Mouse (Mus musculus) layer of hippocampus, postnatal 14 days (tissue): Measurements from ENCODE around the gene Erg28. TPM values are rescaled to one million over a fixed set of nuclear protein-coding genes. Genes with fewer than 3 reads are reported as not detected.

ENCODE experiments used
- DNase-seq, 2 experiments: peaks; one replicate each; pipeline ENCODE4 v3.0.0; 2021 to 2022; ENCODE audit warnings: low spot score in 2 of 2, mixed read lengths in 1 of 2
- long read RNA-seq, 2 experiments: library from polyadenylated mRNA; stranded (forward); transcript quantifications; one replicate each; pipeline ENCODE4 v2.0.0; 2021
- total RNA-seq, 2 experiments: library from RNA; stranded (reverse); gene quantifications; 2 replicates each; pipeline ENCODE4 v1.2.3; 2021

The Erg28 gene
- total RNA-seq = 10 to 100 TPM; 62.4 to 64.4 TPM
- long read RNA-seq, experiment 1, transcript Erg28-201 (5 exons, 1,169 nt) = major isoform, 36 of 45 reads
- long read RNA-seq, experiment 1, partial matches to known transcripts = 1 of 45 reads
- long read RNA-seq, experiment 1, other reads (novel, unspliced or antisense) = 8 of 45 reads
- long read RNA-seq, experiment 2, transcript Erg28-201 (5 exons, 1,169 nt) = major isoform, 93 of 116 reads
- long read RNA-seq, experiment 2, partial matches to known transcripts = 2 of 116 reads
- long read RNA-seq, experiment 2, other reads (novel, unspliced or antisense) = 21 of 116 reads

DNA sequence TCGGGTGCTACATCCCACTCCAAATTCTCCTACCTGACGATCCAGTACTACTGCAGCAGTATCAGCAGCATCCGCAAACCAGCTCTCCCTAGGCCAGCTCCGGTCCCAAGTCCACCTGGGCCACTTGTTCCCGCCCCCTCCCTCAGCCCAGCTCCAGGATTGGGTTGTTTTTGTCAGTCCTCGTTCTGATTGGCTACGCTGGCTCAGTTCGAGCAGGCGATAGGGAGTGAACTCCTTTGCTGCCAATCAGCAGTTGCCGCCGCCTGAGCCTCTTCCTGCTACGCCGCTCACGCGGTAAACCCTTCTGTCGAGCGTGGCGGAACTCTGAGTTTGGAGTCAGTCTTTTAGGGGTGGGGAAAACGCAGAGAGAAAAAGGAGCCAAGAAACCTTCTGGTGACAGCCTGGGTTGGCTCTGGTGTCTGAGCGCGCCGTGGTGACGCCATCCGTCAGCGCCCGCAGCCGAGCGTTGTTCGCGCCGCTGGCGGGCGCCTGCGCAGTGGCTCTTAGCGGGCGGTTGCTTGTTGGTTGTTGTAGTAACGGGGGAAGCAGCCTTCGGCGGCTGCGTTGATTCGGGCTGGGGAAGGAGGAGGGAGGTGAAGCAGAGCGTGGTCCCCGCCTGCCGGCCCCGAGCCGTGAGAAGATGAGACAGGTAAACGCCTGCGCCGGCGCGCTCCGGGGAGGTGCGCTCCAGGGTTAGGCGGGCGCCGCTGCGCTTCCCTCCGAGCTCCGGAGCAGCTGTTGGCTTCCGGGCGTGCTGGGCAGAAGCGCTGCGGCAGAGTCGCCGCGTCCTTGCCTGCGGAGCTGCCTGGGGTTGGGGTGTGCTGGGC, at the start of gene Erg28, which contains the start of gene Ttll5:
Gene Erg28 (minus strand): TSS at position 113 of the 827 bp plus-strand sequence.
Gene Ttll5 (plus strand): TSS at position 222 of the 827 bp plus-strand sequence.
- peak; percentile 97 to 98 for DNase-seq

DNA sequence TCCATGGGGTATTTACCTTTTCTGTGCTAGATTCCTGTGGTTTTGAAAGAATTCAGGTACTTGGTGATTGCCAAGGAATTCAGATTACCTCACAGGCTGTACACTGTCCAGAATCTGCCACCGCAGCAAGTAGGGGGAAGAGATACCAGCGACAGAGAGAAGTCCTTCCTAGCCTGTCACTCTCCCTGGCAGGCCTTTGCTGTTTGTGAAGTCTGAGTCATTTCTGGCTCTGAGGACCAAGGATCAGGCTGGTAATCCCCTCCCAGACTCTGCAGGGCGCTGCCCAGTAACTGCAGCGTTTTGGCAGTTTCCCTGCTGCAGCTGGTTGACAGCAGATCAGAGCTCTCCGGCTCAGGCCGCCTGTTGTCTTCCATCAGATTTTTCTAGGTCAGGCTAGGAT, 45.1 kb upstream of the Erg28 start:
- peak in 1 of 2 experiments; percentile 42 for DNase-seq

DNA sequence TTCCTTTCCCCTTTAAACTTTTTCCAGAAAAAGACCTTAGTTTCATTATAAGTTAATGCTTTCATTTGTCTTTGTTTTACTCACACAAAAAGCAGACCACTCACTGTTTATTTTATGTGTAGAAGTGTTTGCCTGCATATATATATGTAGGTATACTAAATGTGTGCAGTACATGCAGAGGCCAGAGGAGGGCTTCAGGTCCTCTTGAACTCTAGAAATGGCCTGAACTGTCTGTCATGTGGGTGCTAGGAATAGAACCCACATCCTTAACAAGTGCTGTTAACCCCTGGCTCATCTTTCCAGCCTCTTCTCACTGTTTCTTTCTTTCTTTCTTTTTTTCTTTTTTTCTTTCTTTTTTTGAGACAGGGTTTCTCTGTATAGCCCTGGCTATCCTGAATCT, 42.8 kb upstream of the Erg28 start:
- DNase-seq = no peak

DNA sequence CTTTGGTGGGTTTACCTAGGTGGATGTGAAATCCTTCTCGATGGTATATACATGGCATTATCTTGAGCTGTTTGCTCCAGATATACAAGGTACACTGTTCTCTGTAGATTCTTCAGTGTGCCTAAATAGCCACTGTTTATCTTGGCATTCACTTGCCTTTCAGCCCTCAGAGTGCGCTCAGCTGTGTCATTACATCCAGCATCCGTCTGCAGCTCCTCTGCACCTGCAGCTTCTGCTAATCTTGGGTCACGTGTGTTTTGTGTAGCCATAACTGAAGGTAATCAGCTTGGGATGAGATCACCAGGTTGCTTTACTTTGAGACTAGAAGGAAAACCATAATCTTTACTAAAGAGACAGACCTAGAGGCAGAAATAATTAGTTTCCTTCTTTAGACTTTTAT, 42.3 kb upstream of the Erg28 start:
- DNase-seq = no peak

DNA sequence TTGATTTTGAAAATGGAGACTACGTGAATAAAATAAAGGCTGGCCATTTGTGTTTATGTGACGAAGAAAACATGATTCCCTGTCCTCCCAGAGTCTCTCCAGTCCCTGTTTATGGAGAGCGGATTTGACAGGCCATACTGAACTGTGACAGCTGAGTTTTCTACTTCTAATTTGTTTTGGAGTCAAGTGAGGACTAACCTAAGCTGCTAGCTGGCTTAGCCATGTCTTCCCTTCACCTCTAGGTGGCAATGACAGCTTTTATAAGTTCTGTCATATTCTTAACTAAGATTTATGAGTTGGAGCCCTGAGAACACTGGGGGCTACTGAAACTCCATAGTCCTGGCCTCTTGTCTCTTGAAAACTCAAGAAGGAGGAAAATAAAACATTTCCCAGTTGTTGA, 41.2 kb upstream of the Erg28 start:
- peak in 1 of 2 experiments; percentile 43 for DNase-seq

DNA sequence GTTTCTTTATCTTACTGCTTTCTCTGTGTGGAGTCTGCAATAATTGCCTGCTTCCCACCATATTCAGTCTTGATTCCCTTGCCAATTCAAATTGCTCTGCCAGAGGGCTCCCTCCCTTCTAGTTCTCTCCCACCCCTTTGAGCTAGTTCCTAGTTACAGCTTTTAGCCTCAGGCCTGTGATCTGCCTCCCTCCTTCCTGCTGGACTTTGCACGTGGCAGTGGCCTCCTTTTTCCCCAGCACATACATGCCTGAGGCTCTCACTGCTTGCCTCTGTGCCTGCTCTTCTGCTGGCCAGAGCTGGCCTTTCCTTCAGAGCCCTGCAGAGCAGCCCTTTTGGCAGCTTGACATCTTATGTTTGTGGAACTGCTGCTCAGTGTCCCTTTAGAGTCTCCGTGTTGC, 38.2 kb upstream of the Erg28 start:
- DNase-seq = peak in 1 of 2 experiments; percentile 20

DNA sequence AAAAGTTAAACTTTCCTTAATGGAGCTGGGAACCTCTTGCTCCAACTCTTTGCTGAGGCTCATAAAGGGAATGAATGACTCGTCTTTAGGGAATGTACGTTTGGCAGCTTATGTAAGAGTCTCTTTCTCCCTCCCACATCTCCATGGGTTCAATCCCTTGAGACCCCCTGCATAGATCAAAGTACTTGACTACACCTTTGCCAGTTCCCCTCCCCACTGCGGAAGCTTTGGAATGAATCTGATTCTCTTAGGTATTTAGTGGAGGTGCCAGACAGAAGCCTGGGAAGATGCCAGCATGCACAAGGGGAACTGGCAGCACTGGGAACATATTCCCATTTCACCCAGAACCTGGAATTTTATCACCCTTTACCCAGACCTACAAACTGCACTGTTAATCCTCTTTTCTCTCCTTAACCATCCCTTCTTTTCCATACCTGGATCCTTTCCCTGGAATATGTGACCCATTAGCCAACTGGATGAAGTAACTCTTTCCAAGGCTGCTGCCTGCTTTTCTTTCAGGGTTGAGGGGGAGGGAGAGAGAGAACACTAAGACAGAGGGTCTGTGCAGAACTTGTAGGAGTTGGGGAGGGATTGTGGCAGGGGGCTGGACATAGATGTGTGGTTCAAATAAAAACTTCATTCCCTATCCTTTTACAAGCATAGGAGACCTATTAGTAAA, 35.3 kb upstream of the Erg28 start:
- DNase-seq = peak in 1 of 2 experiments; percentile 16

DNA sequence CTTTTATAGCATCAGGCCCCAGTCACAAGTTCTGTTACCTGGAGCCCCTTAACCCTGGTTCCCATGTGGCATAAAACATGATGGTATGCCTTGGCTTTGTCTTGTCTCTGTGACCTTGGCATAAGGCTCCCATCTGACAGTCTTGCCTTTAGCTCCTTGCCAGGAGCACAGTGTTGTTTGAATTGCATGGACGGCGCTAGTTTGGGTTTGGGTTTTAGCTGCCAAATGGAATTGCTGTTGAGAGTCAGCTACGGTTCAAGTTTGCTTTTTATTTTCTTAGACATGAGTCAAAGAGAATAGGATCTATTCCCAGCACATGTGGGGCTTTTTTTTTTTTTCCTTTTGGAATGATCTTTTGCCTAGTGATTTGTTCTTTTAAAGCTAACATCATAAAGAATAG, 34.8 kb upstream of the Erg28 start:
- no peak for DNase-seq

DNA sequence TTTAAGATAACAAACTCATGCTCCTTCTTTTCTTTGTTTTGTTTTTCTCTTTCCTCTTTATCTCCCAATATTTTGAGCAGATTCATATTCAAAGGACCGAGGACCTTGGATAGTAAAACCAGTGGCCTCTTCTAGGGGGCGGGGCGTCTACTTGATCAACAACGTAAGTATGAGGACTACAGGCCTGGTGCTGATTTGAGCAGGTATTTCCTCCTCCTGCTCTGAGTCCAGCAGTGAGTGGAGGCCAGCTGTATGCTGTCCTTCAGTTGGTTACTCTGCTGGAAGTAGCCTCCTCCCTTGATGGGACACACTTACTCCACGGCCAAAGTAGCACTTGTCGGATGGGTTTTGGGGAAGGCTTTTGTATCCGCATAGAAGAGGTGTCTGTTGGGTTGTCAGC, 33.0 kb upstream of the Erg28 start:
- DNase-seq = no peak

DNA sequence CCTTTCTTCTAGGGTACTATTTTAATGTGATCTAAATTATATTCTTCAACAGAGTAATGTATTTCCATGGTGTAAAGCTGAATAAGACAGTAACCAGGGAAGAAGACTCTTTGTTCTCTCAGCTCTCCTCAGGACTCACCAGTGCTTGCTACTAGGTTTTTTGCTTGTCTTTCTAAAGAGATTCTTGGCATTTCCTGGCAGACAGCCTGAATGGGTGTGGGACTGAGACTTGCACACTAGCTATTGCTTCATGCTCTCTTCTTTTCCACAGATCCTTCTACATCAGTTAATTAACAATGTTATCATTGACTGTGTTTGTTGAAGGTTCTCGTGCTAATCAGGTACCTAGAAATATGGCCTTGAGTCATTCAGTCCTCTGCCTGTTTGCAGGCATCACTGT, 29.9 kb upstream of the Erg28 start:
- no peak for DNase-seq

DNA sequence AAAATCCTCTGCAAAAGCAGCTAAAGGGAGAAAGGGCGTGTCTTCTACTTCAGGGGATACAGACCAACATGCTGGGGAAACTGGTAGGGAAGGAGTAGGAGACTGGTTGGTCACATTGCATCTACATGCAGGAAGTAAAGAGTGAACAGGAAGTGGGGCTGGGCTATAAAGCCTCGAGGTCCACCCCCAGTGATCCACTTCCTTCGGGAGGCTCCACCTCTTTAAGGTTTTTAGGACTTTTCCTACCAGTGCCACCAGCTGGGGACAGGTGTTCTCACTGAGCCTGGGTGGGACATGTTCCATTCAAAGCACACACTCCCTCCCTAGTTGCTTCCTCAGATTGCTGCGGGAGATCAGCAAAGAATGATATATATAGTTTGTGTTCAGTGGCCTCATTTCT, 29.5 kb upstream of the Erg28 start:
- DNase-seq = no peak

DNA sequence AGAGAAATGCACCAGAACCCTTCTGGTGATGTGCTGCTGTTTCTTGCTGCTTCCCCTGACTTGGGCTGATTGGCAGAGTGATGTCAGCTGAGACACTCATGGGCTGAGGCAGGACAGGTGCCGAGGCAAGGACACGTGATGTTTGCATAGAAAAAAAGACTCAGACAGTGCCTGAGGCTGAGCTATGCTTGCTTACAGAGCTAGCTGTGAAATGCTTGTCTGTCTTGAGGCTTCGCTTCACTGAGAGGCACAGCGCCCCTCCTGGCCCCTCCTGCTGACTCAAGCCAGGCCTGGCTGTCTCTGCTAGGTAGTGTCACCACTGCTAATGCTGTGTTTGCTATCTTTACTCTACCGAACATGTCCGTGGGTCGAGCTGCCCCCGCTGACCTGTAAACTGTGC, 26.3 kb upstream of the Erg28 start:
- no peak for DNase-seq

DNA sequence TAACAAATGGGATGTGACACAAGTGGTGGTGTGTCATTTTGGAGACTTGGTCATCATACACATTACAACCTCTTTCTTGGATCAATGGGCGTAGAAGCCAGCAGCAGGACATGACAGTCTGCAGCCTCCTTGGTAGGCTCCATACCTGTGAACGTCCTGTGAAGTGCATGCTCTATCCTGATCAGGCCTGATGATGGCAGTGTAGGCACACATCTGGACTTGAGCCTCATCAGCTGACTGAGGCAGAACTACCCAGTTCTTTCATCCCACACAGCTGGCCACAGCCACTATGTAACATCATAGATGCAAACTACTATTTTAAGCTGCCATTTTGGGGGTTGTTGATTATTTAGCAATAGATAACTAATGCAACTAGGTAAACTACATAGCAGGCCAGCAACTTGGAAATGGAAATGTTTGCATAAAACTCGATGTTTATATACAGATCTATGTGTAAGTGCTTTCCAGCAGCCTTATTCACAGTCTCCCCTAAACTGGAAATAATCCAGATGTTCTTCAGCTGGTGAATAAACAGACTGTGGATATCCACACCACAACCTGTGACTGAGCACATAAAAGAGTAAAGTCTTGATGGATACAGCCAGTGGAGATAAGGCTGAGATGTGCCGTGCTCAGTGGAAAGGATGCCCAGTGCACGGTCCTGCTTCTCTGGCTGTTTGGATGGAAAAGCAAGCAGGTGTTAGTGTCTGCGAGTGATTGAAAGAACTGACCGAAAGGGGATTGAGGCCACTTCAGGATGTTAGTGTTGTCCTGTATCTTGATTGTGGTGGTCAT, 24.0 kb upstream of the Erg28 start:
- DNase-seq = no peak

DNA sequence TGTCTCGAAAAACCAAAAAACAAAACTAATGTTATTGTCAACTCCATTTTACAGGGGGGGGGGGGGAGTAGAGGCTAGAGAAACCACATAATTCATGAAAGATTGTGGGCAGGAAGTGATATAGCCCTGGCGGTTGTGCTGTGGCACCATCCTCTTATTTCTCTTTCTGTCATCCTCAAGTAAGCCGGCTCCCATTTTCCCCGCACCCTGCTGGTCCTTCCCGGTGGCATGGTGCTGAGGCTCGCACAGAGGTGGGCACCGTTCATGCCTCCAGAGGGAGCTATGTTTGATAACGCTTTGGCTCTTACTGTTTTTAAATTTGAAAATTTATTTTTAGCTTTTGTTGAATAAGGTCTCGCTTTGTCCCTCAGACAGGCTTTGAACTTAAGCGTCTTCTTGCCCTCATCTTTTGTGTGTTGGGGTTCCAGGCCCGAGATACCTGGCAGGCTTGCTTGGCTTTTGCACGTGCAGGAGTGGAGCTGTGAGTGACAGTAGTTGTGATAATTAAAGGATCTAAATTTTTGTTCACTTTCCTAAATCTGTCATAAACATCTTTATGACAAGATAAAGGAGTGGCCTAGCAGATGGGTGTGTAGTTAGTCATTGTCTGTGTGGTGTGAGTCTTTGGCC, 15.1 kb upstream of the Erg28 start:
- no peak for DNase-seq

DNA sequence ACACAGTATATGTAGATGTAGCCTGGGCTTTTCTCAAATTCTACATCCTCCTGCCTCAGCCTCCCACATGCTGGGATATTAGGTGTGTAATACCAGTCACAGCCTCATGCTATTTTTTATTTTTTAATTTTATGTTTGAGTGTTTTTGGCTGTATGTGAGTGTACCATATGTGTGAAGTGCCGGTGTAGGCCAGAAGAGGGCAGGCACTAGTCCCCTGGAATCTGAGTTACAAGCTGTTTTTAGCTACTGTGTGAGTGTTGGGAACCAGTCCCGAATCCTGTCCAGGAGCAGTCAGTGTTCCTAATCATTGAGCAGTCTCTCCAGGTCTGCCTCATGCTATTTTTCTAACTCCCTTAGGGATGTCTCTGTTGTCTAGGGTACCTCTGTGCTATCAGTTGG, 13.4 kb upstream of the Erg28 start:
- DNase-seq = no peak

DNA sequence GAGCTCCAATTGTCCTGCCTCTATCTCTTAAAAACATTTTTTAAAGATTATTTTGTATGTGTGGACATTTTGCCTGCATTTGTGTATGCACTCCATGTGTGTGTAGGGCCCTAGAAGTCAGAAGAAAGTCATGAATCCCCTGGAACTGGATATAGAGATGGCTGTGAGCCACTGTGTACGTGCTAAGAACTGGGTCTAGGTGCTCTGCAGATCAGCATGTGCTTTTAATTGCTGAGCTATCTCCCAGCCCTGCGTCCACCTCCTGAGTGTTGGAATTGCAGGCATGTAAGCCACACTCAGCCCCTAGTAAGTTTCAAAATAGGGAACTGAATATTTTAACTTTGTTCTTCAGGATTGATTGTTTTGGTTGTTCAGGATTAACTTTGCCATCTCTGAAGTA, 10.2 kb upstream of the Erg28 start:
- DNase-seq = no peak

DNA sequence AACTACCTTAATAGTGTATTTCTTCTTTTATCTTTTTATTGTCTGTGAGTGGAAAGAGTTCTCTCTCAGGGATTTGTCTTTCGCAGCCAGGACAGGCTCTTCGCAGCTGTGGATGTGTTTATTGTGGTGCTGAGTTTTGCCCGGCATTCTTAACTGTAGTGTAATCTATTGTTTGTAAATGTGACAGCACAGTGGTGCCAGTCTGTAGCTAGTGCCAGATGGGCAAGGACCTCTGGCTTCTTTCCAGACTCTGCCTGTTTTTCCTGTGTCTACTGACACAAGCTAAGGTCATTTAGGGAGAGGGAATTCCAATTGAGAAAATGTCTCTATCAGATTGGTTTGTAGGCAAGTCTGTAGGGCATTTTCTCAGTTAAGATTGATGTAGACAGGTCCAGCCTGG, 6.3 kb upstream of the Erg28 start:
- no peak for DNase-seq

DNA sequence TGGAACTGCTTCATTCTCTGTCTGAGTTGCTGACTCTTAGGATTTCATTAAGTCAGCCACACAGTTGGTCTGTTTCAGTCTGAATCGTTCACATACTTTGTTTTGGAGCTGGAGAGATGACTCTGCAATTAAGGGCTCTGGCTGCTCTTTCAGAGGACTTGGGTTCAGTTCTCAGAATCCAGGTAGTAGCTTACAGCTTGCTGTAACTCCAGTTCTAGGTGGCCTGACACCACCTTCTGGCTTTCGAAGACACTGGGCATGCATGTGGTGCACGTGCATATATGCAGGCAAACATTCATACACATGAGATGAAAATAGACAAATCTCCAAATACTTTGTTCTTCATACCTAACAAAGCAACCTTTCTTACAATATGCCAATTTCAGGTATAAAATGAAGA, 5.5 kb upstream of the Erg28 start:
- no peak for DNase-seq

DNA sequence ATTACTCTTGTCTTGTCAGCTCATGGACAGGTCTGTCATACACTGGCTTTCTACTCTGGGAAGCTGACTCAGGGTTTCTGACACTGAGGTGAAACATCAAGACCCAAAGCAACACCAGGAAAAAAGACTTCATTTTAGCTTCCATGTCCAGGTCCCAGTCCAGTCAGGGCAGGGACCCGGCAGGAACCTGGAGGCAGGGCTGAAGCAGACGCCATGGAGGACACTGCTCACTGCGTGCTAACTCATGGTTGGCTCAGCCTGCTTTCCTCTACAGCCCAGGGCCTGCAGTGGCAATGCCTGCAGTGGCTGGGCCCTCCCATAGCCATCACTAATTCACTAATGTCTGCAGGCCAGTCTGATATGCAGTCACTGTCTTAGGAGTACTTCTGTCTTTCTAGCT, 4.5 kb upstream of the Erg28 start:
- DNase-seq = no peak

DNA sequence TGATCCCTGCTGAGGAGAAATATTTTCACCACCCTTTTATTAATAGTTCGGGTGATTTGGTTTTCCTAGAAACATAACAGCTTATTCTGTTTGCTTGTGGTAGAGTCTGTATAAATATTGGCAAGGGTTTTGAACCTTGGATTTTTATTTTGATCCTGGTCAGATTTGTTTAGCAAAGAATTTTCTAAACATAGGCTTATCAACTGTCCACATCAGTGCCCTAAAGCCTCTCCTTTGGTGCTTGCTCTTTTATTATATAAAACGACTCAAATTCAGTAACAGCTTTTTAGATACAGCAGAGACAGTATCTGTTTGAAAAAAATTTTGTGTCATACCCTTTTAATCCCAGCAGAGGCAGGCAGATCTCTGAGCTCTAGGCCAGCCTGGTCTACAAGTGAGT, 1.5 kb upstream of the Erg28 start:
- DNase-seq = no peak

DNA sequence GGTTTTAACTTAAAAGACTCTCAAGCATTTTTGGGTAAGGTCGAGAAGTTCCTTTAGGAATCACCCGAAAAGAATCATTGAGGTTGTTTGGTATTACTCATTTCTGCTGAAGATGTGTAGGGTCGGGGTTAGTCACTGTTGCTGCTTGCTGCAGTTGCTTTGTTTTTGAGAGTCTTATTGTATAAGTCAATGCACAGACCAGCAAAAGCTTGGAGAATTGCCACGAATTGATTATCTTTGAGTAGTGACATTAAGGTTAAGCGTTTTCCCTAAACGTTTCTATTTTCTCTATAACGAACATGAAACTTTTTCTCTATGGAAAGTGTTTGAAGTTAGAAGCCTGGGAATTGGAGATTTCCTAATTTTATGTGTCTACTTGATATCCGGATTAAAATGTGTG, 1.0 kb upstream of the Erg28 start:
- DNase-seq = no peak
